Mouse (Mus musculus) C2C12 (cell line): ENCODE results near the gene L3mbtl4.

Experiments used
- CTCF ChIP-seq: IDR thresholded peaks from one replicate; pipeline ENCODE4 v1.5.1; 2011; ENCODE audit not compliant: control insufficient read depth, insufficient read depth, insufficient read length
- MAX ChIP-seq: IDR thresholded peaks from one replicate; pipeline ENCODE4 v1.6.1; 2011; ENCODE audit warnings: mild to moderate bottlenecking, control low read depth
- MYOD1 ChIP-seq: IDR thresholded peaks from one replicate; pipeline ENCODE4 v1.6.1; 2011; ENCODE audit warnings: low read depth; ENCODE audit not compliant: control insufficient read depth, insufficient read length
- MYOG ChIP-seq: IDR thresholded peaks from one replicate; pipeline ENCODE4 v1.6.1; 2011; ENCODE audit not compliant: control insufficient read depth, insufficient read length; ENCODE audit errors: extremely low read depth
- USF1 ChIP-seq: IDR thresholded peaks from one replicate; pipeline ENCODE4 v1.6.1; 2011; ENCODE audit warnings: low read depth, mild to moderate bottlenecking, control low read depth, moderate library complexity

DNA sequence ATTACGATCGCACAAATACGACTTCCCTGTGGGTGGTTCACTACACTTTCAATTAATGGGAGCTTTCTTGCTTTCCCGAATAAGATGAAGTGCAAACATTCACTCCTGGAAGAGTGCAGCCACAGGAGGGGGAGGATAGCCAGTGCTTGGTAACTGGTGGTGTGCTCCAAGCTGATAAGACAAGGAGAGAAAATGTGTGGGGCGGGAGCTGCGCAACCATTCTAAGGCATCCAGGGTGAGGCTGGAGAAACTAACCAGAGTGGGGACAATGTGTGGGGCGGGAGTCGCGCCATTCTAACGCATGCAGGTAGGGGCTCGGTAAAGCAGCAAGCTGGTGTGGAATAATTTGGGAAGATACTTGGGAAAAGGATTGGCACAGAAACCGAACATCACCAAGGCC lies 36.6 kb upstream of the L3mbtl4 start:
- TF ChIP-seq USF1 (no peak), CTCF (no peak), MYOG (no peak), MAX (no peak), MYOD1 (no peak)
